Mouse (Mus musculus): ENCODE measurements around the gene Fam19a1.

DNA sequence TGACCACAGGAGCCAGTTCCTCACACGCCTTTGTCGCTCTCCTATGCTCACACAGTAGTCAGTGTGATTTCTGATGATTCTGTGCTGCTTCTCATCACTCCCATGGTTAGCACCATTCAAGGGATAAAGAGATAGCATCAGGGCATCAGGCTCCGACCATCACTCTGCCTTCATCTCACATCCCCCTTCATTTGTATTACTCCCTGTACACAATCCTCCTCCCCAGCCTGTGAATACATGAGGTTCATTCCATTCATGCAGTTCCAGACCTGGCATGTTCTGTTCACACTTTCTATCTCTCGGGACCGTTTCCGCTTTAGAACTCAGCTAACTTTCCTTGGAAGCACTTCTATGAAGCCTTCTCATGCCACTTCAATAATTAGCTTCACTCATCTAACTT lies 259.9 kb downstream of the Fam19a1 start:
- TF ChIP-seq POLR2A (IDR thresholded peaks at IDR 0.05; ENCODE audit: low read depth, low read length) (no peak), CTCF (IDR thresholded peaks at IDR 0.05; ENCODE audit: extremely low read depth, insufficient read depth, insufficient read length, insufficient replicate concordance) (no peak)
